Mouse (Mus musculus) heart, embryonic 13.5 days (tissue): ENCODE data around the gene Mta3. TPM values are rescaled to one million over a fixed set of nuclear protein-coding genes. Genes with fewer than 3 reads are reported as not detected.
A peak's percentile ranks its signal among the peaks of the same experiment; 100 is the strongest.

ENCODE experiments used
- ATAC-seq: fragments of 200-750 bp; cut with Nextera tagmentation; 2 replicates; pipeline ENCODE4 v1.8.0; 2017; ENCODE audit warnings: moderate TSS enrichment; ENCODE audit not compliant: insufficient number of reproducible peaks, low FRiP score, low TSS enrichment; ENCODE audit errors: extremely low read depth
- H3K27ac ChIP-seq: fragments of 300-500 bp; sonication (generic); replicated peaks from 2 replicates; pipeline ENCODE4 v1.5.1; 2015; ENCODE audit warnings: moderate library complexity, mild to moderate bottlenecking, inconsistent platforms
- H3K27me3 ChIP-seq: fragments of 300-500 bp; sonication (generic); replicated peaks from 2 replicates; pipeline ENCODE4 v1.6.1; 2015; ENCODE audit warnings: mild to moderate bottlenecking, inconsistent platforms
- H3K36me3 ChIP-seq: fragments of 300-500 bp; sonication (generic); 2 replicates; pipeline ENCODE4 v1.6.1; 2015; ENCODE audit warnings: mild to moderate bottlenecking, inconsistent platforms
- H3K4me1 ChIP-seq: fragments of 300-500 bp; sonication (generic); 2 replicates; pipeline ENCODE4 v1.6.1; 2015; ENCODE audit warnings: inconsistent platforms
- H3K4me2 ChIP-seq: fragments of 300-500 bp; sonication (generic); 2 replicates; pipeline ENCODE4 v1.6.1; 2015; ENCODE audit warnings: inconsistent platforms, mild to moderate bottlenecking, moderate library complexity
- H3K4me3 ChIP-seq: fragments of 300-500 bp; sonication (generic); 2 replicates; pipeline ENCODE4 v1.5.1; 2015; ENCODE audit warnings: moderate library complexity, mild to moderate bottlenecking, inconsistent platforms
- H3K9ac ChIP-seq: fragments of 300-500 bp; sonication (generic); 2 replicates; pipeline ENCODE4 v1.6.1; 2015; ENCODE audit warnings: inconsistent platforms, mild to moderate bottlenecking, moderate library complexity
- H3K9me3 ChIP-seq: fragments of 300-500 bp; sonication (generic); 2 replicates; pipeline ENCODE4 v1.6.1; 2016; ENCODE audit warnings: inconsistent platforms
- WGBS: fragments of 180-500 bp; shearing (Covaris S2); methylation state at CpG from one replicate; pipeline ENCODE4 v1.1.7; 2015; ENCODE audit warnings: mixed read lengths; 5-methylcytosine and 5-hydroxymethylcytosine counted together
- polyA plus RNA-seq: library from polyadenylated mRNA; unstranded; fragments of >200 nt; fragmentation: Nextera tagmentation; extraction: Ambion mirVana; gene quantifications from 2 replicates; pipeline ENCODE4 v1.2.1, GENCODE M21; 2015

Gene Mta3
- polyA plus RNA-seq, 1 experiment from 2014 or later = 34.9 TPM

GRCm38 (mm10) chr17:83786418-83786817 is 80.5 kb downstream of the Mta3 start:
- no peaks in the 10 kb centered on the region for H3K9me3 ChIP-seq
- 0 out of 2 replicates have a peak, but pooled peaks cover 2% of the 10 kb centered on the region for H3K4me1 ChIP-seq
- 90% methylated on average over 6 of the region's 6 CpGs for WGBS
- no peak for ATAC-seq
- no peak overlapping the region for H3K4me2 ChIP-seq
- H3K27ac ChIP-seq = no peak overlapping the region
- no peaks in the 10 kb centered on the region for H3K27me3 ChIP-seq
- H3K4me3 ChIP-seq = no peak overlapping the region
- H3K36me3 ChIP-seq = peaks cover 68% of the 10 kb centered on the region
- H3K9ac ChIP-seq = no peak overlapping the region

- Histone ChIP-seq H3K27ac (no peak overlapping the region), H3K9me3 (no peaks in the 10 kb centered on the region), H3K4me3 (no peak overlapping the region), H3K9ac (no peak overlapping the region), H3K4me2 (no peak overlapping the region), H3K36me3 (peaks cover 69% of the 10 kb centered on the region), H3K27me3 (no peaks in the 10 kb centered on the region), H3K4me1 (peaks cover 8% of the 10 kb centered on the region)
- WGBS = 82% methylated on average over 5 of the region's 5 CpGs
- no peak for ATAC-seq
These were observed 84.2 kb downstream of the Mta3 start for GRCm38 (mm10) chr17:83790158-83790557.

- Histone ChIP-seq H3K36me3 (peaks cover 62% of the 10 kb centered on the region), H3K4me3 (no peak overlapping the region), H3K9ac (no peak overlapping the region), H3K9me3 (no peaks in the 10 kb centered on the region), H3K4me2 (no peak overlapping the region), H3K4me1 (peaks cover 9% of the 10 kb centered on the region), H3K27me3 (no peaks in the 10 kb centered on the region), H3K27ac (no peak overlapping the region)
- no peak for ATAC-seq
- 87% methylated on average over 23 of the region's 23 CpGs for WGBS
These were observed 86.4 kb downstream of the Mta3 start for GRCm38 (mm10) chr17:83792388-83792787.

GRCm38 (mm10) chr17:83795121-83795520 is 89.2 kb downstream of the Mta3 start:
- 84% methylated on average over 17 of the region's 17 CpGs for WGBS

GRCm38 (mm10) chr17:83799506-83800050 is 93.6 kb downstream of the Mta3 start:
- H3K4me2 ChIP-seq = no peak overlapping the region
- H3K9ac ChIP-seq = no peak overlapping the region
- H3K9me3 ChIP-seq = no peaks in the 10 kb centered on the region
- H3K4me1 ChIP-seq = peaks cover 21% of the 10 kb centered on the region
- no peaks in the 10 kb centered on the region for H3K27me3 ChIP-seq
- no peak for ATAC-seq
- WGBS = 94% methylated on average over 11 of the region's 11 CpGs
- H3K27ac ChIP-seq = no peak overlapping the region
- peaks cover 43% of the 10 kb centered on the region for H3K36me3 ChIP-seq
- no peak overlapping the region for H3K4me3 ChIP-seq

More at GRCm38 (mm10) chr17:83795121-83795520, 89.2 kb downstream of the Mta3 start:
- Histone ChIP-seq H3K9me3 (no peaks in the 10 kb centered on the region), H3K27ac (no peak overlapping the region), H3K4me2 (peak overlapping the region; percentile 47), H3K9ac (no peak overlapping the region), H3K36me3 (peaks cover 48% of the 10 kb centered on the region), H3K27me3 (no peaks in the 10 kb centered on the region), H3K4me3 (no peak overlapping the region), H3K4me1 (peaks cover 9% of the 10 kb centered on the region)
- no peak for ATAC-seq

- WGBS = 41% methylated on average over 9 of the region's 9 CpGs
- Histone ChIP-seq H3K36me3 (peaks cover 64% of the 10 kb centered on the region), H3K9ac (no peak overlapping the region), H3K4me1 (peaks cover 17% of the 10 kb centered on the region), H3K4me2 (peak overlapping the region; percentile 45), H3K27me3 (no peaks in the 10 kb centered on the region), H3K4me3 (no peak overlapping the region), H3K9me3 (no peaks in the 10 kb centered on the region), H3K27ac (peak overlapping the region; percentile 34; the same call in 1 of the 2 replicates)
- no peak for ATAC-seq
These were observed 98.0 kb downstream of the Mta3 start for GRCm38 (mm10) chr17:83803987-83804386.

- Histone ChIP-seq H3K4me2 (no peak overlapping the region), H3K27me3 (no peaks in the 10 kb centered on the region), H3K4me1 (peaks cover 20% of the 10 kb centered on the region), H3K4me3 (no peak overlapping the region), H3K27ac (no peak overlapping the region), H3K9ac (no peak overlapping the region), H3K9me3 (no peaks in the 10 kb centered on the region), H3K36me3 (peaks cover 69% of the 10 kb centered on the region)
- 92% methylated on average over 9 of the region's 9 CpGs for WGBS
- no peak for ATAC-seq
These were observed 99.1 kb downstream of the Mta3 start for GRCm38 (mm10) chr17:83805078-83805477.

- ATAC-seq = no peak
- H3K4me2 ChIP-seq = no peak overlapping the region
- peaks cover 65% of the 10 kb centered on the region for H3K36me3 ChIP-seq
- no peak overlapping the region for H3K9ac ChIP-seq
- no peak overlapping the region for H3K4me3 ChIP-seq
- no peak overlapping the region for H3K27ac ChIP-seq
- WGBS = 41% methylated on average over 7 of the region's 7 CpGs
- no peaks in the 10 kb centered on the region for H3K27me3 ChIP-seq
- no peaks in the 10 kb centered on the region for H3K9me3 ChIP-seq
- peaks cover 20% of the 10 kb centered on the region for H3K4me1 ChIP-seq
These were observed 101.4 kb downstream of the Mta3 start for GRCm38 (mm10) chr17:83807345-83807744.

- WGBS = 72% methylated on average over 11 of the region's 11 CpGs
- H3K9me3 ChIP-seq = no peaks in the 10 kb centered on the region
- no peak overlapping the region for H3K9ac ChIP-seq
These were observed 101.9 kb downstream of the Mta3 start for GRCm38 (mm10) chr17:83807778-83808398.

GRCm38 (mm10) chr17:83808476-83809098 is 102.6 kb downstream of the Mta3 start:
- no peak for ATAC-seq
- WGBS = 82% methylated on average over 12 of the region's 12 CpGs
- Histone ChIP-seq H3K9ac (no peak overlapping the region), H3K4me2 (no peak overlapping the region), H3K27me3 (no peaks in the 10 kb centered on the region), H3K4me1 (peaks cover 16% of the 10 kb centered on the region), H3K36me3 (peaks cover 64% of the 10 kb centered on the region), H3K27ac (no peak overlapping the region), H3K4me3 (no peak overlapping the region), H3K9me3 (no peaks in the 10 kb centered on the region)

More at GRCm38 (mm10) chr17:83807778-83808398, 101.9 kb downstream of the Mta3 start:
- H3K27me3 ChIP-seq = no peaks in the 10 kb centered on the region
- no peak overlapping the region for H3K27ac ChIP-seq
- no peak overlapping the region for H3K4me2 ChIP-seq
- ATAC-seq = no peak
- H3K4me3 ChIP-seq = no peak overlapping the region
- H3K4me1 ChIP-seq = peaks cover 20% of the 10 kb centered on the region
- peaks cover 68% of the 10 kb centered on the region for H3K36me3 ChIP-seq

GRCm38 (mm10) chr17:83809197-83809829 is 103.3 kb downstream of the Mta3 start:
- no peak for ATAC-seq
- no peaks in the 10 kb centered on the region for H3K27me3 ChIP-seq
- peaks cover 8% of the 10 kb centered on the region for H3K4me1 ChIP-seq
- peaks cover 61% of the 10 kb centered on the region for H3K36me3 ChIP-seq
- 78% methylated on average over 17 of the region's 17 CpGs for WGBS
- no peak overlapping the region for H3K4me3 ChIP-seq
- no peak overlapping the region for H3K4me2 ChIP-seq
- no peaks in the 10 kb centered on the region for H3K9me3 ChIP-seq
- H3K27ac ChIP-seq = no peak overlapping the region
- H3K9ac ChIP-seq = no peak overlapping the region
